Mouse (Mus musculus) brain, embryonic 14.5 days (tissue): ENCODE data around the gene P3h1.
A peak's percentile ranks its signal among the peaks of the same experiment; 100 is the strongest.

Source experiments
- CTCF ChIP-seq: fragments of 200-500 bp; IDR thresholded peaks from 2 replicates; pipeline ENCODE4 v1.5.1; 2012; ENCODE audit warnings: inconsistent platforms, mild to moderate bottlenecking, moderate library complexity, borderline replicate concordance; ENCODE audit not compliant: insufficient read depth, insufficient read length; ENCODE audit errors: extremely low read depth
- POLR2A ChIP-seq: fragments of 200-500 bp; IDR thresholded peaks from 2 replicates; pipeline ENCODE4 v1.6.1; 2012; ENCODE audit warnings: mild to moderate bottlenecking, inconsistent platforms, borderline replicate concordance; ENCODE audit not compliant: poor library complexity, insufficient read depth, insufficient read length, severe bottlenecking; ENCODE audit errors: extremely low read depth

DNA sequence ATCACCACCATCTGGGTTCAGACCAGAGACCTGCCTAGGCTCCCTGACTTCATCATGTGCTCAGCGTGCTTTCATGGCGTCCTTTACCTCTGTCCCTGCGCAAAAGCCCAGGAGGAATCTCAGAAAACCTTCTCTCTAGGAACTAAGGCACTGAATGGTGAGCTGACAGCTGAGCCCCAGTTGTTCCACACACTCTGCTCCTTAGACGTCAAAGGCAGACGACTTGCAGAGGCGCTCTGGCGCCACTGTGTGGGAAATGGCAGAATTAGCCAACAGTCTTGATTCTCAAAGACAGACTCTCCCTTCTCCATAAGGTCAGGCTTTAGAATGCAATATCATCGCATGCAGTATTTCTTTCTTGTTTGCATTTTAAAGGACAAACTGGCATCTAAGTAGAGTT, 28.0 kb upstream of the P3h1 start:
- TF ChIP-seq CTCF (peak; percentile 93), POLR2A (no peak)
